Mouse (Mus musculus): Measurements from ENCODE around the gene Agpat3. TPM values are rescaled to one million over a fixed set of nuclear protein-coding genes. Genes with fewer than 3 reads are reported as not detected.

Gene Agpat3
- total RNA-seq, 2 experiments from 2014 or later: 115 to 118 TPM

Small RNA genes lying within 50 kb of the gene (microRNA-seq; reads per million reads assigned to microRNA genes)
- not detected for gene Mir7659

Other genes with a start within 250 kb of the Agpat3 start
- gene D10Jhu81e, start 182.7 kb downstream of the Agpat3 start, total RNA-seq (2021): 100 to 1,000 TPM; 258 to 262 TPM
- 10 to 100 TPM in 1 of 2 experiments, 1 to 10 TPM in 1; 9.5 to 10.7 TPM for gene Pwp2, start 167.3 kb downstream of the Agpat3 start, total RNA-seq (2021)
- 10 to 100 TPM; 37.9 to 41.4 TPM for gene Trappc10, start 107.8 kb downstream of the Agpat3 start, total RNA-seq (2021)
- gene Rrp1, start 60.6 kb upstream of the Agpat3 start, total RNA-seq (2021): 10 to 100 TPM; 60.3 to 70.5 TPM
- 10 to 100 TPM; 10.1 to 17.7 TPM for gene Cstb, start 73.2 kb upstream of the Agpat3 start, total RNA-seq (2021)
- 1 to 10 TPM; 6.2 to 7.1 TPM for gene Pdxk, start 112.5 kb upstream of the Agpat3 start, total RNA-seq (2021)
- gene Olfr1358, start 164.9 kb upstream of the Agpat3 start, total RNA-seq (2021): not detected
- gene Ilvbl, start 221.9 kb upstream of the Agpat3 start, total RNA-seq (2021): 10 to 100 TPM in 1 of 2 experiments, 1 to 10 TPM in 1; 7.9 to 14.8 TPM
- 1 to 10 TPM; 3.3 to 4.0 TPM for gene Syde1, start 239.5 kb upstream of the Agpat3 start, total RNA-seq (2021)

All from gastrocnemius, adult 18-20 months (tissue).